Mouse (Mus musculus): ENCODE measurements around the gene Xpc.
"Not testable (repeated sequence)": the region's sequence is repeated elsewhere in the genome, so short reads cannot be mapped to it uniquely, and the experiment has no call there.

Xpc gene

GRCm38 (mm10) chr6:91472868-91473804, 42.6 kb downstream of the Xpc start, which contains the start of the genes Chchd4 and Tmem43:
Gene Chchd4, minus strand, starts transcription at chr6:91473546.
Gene Tmem43, plus strand, starts transcription at chr6:91473703.
- peak; percentile 97 to 99 for DNase-seq (ENCODE audit: low spot score in 2 of 2)

DNA sequence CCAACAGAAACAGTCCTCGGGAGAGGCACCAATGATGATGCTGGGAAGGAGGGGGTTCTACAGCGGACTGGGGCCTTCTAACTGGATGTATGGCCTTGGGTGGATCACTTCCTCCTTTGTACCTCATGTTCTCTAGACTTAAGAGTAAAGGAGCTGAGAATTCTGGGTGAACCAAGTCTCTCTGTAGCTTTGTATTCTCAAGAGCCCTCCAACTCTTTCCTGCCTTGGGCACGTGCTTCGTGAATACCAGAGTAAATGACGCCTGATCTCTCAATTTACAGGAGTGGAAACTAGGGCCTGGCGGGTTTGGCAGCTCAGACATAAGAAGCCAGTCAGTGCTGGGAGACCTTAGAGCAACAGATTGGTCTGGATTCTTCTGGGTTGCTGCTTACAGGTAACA, 43.4 kb downstream of the Xpc start:
- no peak for DNase-seq (ENCODE audit: low spot score in 2 of 2)

GRCm38 (mm10) chr6:91471427-91471826, 44.3 kb downstream of the Xpc start:
- DNase-seq (ENCODE audit: low spot score in 2 of 2): not testable (repeated sequence)

GRCm38 (mm10) chr6:91470712-91471111, 45.0 kb downstream of the Xpc start:
- DNase-seq (ENCODE audit: low spot score in 2 of 2): no peak

DNA sequence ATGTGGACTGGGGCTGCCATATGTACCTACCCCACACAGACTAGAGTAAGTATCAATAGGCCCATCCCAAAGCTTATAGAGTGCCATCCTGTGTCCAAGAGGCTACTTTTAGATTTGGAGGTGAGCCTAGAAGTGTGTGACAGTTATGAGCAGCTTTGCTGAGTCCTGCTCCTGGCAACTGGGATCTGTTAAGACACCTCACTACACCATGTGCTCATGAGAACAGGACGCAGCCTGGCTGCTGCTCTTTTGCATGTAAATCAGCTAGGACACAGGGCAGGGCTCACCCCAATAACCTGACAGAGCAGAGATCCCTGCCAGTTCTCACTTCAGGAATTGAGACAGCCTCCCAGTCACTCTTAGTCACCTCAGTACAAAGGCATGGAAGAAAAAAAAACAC, 48.6 kb downstream of the Xpc start:
- no peak for DNase-seq (ENCODE audit: low spot score in 2 of 2)

GRCm38 (mm10) chr6:91465756-91466155, 49.9 kb downstream of the Xpc start:
- no peak for DNase-seq (ENCODE audit: low spot score in 2 of 2)

DNA sequence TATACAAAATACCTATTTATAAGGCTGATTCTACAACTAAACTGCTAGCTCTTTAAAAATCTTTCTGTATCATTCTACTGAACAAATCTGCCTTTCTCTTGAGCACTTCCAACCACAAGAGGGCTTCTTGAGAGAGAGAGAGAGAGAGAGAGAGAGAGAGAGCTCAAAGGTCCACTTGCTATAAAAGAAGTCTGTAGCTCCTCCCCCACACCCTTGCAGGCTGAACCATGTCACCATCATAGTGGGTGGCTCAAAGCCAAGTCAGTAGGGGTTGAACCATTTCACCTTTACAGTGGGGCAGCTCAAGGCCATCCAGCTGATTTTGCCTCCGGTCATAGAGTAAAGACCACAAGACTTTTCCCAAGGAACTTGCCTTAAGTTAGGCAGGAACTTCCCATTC, 56.2 kb downstream of the Xpc start:
- DNase-seq (ENCODE audit: low spot score in 2 of 2): no peak

DNA sequence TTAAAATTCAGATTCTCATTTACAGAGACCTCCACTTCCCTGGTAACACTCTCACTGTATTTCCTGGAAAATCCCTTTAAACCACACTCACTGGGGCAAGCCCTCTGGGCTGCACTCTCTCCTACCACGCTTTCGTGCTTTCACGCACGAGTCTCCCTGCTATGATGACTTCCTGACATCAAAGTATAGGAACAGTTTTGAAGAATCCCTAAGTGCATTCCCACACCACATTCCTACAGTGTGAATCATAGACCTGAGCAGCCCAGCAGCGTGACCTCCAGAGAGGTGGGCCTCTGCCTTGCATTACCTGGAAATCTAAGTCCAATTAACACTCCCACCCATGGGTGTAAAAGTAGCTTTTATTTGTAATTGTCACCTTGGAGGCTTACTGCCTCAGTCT, 61.1 kb downstream of the Xpc start:
- DNase-seq (ENCODE audit: low spot score in 2 of 2): no peak

DNA sequence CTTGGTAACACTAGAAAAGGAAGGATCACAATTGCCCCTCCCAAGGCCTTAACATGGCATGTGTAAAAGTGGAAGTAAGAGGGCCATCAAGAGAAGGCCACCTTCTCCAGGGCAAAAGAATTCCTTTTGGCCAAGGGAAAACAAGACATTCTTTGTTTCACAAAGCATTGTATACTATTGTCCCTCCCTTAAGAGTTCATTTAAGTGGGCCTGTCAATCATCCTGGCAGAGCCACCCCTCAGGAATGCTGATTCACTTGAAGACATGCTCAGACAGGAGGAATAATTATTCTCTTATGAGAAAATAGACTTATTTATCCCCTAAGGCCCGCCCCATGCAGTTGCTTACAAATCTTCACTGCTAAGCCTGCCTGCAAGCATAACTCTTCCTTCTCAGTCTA, 63.6 kb downstream of the Xpc start:
- no peak for DNase-seq (ENCODE audit: low spot score in 2 of 2)

- DNase-seq (ENCODE audit: low spot score in 2 of 2): no peak
Observed at GRCm38 (mm10) chr6:91449472-91450225, 66.0 kb downstream of the Xpc start.

DNA sequence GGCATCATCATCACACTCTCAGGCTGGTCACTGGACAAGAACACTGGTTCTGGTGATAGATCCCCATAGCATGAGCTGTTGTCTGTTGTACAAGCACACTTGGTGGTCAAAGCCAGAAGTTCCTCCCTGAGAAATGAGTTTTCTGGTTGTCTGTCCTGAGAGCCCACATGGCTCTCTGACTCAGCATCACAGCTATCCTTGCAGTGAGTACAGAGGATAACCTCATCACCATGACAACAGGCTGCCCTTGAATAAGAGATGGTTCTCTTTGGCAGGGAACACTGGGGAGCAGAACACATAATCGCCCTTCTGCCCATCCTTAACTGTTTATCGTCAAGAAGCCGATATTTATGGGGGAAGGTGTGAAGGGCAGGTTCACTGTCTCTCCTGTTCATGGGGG, 70.4 kb downstream of the Xpc start:
- no peak for DNase-seq (ENCODE audit: low spot score in 2 of 2)

DNA sequence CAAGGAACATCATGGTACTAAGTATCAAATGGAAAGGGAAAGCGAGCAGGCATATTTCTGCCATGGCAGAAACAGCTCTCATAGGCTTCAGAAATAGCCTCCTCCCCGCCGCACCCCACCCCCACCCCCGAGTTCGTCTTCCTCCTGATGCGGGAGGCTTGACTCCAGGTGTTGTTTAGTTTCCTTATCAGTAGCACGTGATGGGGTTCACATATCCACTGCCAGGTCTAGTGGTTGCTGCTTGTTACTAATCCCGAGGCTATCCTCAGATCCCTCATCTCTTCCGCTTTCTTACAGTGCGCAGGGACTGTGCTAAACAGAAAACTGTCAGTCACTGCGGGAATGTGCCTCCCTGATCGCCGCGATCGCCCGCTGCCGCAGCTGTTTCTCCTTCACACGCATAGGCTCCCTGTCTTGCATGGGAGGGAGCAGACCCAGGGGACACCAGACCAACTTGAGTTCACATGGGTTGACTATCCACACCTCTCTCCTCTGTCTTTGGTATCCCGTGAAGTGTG, 74.5 kb downstream of the Xpc start:
- no peak for DNase-seq (ENCODE audit: low spot score in 2 of 2)

DNA sequence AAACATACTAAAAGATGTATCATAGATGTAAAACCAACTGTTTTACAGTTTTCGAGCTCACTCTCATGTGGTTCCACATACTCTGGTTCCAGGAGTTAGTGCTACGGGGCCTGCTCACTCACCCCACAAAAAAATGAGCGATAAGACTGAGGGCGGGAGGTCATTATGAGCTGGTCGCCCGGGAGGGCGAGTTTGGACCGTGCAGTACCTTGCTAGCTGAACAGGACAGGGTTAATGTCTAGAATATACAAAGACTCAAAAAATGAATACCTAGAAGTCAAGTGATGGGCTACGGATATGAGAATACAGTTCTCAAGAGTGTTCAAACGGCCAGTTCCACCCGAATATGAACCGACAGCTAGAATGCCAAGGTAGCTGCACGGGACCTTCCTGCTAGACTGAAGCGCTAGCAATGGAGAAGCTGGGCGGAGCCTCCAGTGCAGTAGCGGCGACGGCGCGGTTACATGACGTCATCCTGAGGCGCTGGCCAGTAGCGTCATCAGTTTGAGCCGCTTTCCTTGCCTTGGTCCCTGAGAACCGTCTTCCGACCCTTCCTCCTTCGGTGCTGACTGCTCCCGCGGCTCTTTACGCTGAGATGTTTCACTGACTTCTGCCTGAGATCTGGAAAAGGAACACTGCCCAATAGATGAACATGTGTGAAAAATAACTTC, 75.1 kb downstream of the Xpc start:
- DNase-seq (ENCODE audit: low spot score in 2 of 2): peak; percentile 94 to 98

Data from frontal cortex, postnatal 14 days (tissue).